Mouse (Mus musculus) stomach, postnatal 0 days (tissue): ENCODE measurements around the gene Rtn4r.

Experiments
- CTCF ChIP-seq: IDR thresholded peaks from 2 replicates; pipeline ENCODE4 v1.5.1; 2016; ENCODE audit warnings: antibody characterized with exemption, low read depth, mild to moderate bottlenecking, moderate library complexity
- EP300 ChIP-seq: optimal IDR thresholded peaks from 2 replicates; pipeline ENCODE3; 2016; ENCODE audit warnings: antibody characterized with exemption

DNA sequence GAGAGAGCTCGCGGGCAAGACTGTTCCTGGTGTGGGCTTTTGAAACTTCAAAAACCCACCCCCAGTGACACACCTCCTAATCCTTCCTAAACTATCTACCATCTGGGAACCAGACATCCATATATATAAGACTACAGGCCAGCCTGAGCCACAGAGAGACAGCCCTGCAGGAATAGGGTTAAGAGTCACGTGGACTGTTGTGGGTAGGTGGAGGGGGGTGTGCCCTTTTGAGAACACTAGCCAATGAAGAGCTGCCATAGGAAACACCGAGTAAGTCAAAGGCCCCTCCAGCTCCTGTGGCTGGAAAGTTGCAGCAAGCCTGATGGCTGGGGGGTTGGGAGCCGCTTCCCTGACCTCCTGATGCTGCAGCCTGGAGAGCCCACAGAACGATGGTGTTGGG is 23.6 kb upstream of the Rtn4r start:
- TF ChIP-seq CTCF = no peak
- TF ChIP-seq EP300 = no peak
